Mouse (Mus musculus): ENCODE results near the gene Calb2. TPM values are rescaled to one million over a fixed set of nuclear protein-coding genes. Genes with fewer than 3 reads are reported as not detected.
A peak's percentile ranks its signal among the peaks of the same experiment; 100 is the strongest.

The Calb2 gene
- polyA plus RNA-seq, 1 experiment from 2014 or later, result 0.53 TPM

- ATAC-seq, result peak; percentile 35; the same call in 1 of the 2 replicates
Measured at GRCm38 (mm10) chr8:110196678-110197077, 28.7 kb upstream of the Calb2 start.

GRCm38 (mm10) chr8:110188961-110189750 is 21.1 kb upstream of the Calb2 start:
- no peaks in the 10 kb centered on the region for H3K27me3 ChIP-seq (replicated peaks; ENCODE audit: insufficient read depth, low read length)
- DNase-seq (ENCODE audit: low spot score) (no peak), ATAC-seq (no peak)
- TF ChIP-seq CTCF (IDR thresholded peaks at IDR 0.05) (no peak), EP300 (IDR thresholded peaks at IDR 0.05) (no peak)
- no peak overlapping the region for H3K4me3 ChIP-seq (ENCODE audit: low read depth, low read length)
- H3K4me2 ChIP-seq (replicated peaks; ENCODE audit: low read depth, low read length), result no peak overlapping the region
- H3K4me1 ChIP-seq (ENCODE audit: insufficient read depth, low read depth, low read length), result no peaks in the 10 kb centered on the region
- WGBS, result 19% methylated on average over 8 of the region's 8 CpGs
- H3K27ac ChIP-seq (ENCODE audit: low read length), result no peak overlapping the region
- no peaks in the 10 kb centered on the region for H3K36me3 ChIP-seq (ENCODE audit: insufficient read depth, low read length)
- no peak overlapping the region for H3K9ac ChIP-seq (replicated peaks; ENCODE audit: low read depth)
- H3K9me3 ChIP-seq (ENCODE audit: low read length), result no peaks in the 10 kb centered on the region

More at GRCm38 (mm10) chr8:110196678-110197077, 28.7 kb upstream of the Calb2 start:
- Histone ChIP-seq H3K36me3 (ENCODE audit: insufficient read depth, low read length) (no peaks in the 10 kb centered on the region), H3K9ac (replicated peaks; ENCODE audit: low read depth) (no peak overlapping the region), H3K4me3 (ENCODE audit: low read depth, low read length) (no peak overlapping the region), H3K27me3 (replicated peaks; ENCODE audit: insufficient read depth, low read length) (no peaks in the 10 kb centered on the region), H3K4me2 (replicated peaks; ENCODE audit: low read depth, low read length) (no peak overlapping the region), H3K27ac (ENCODE audit: low read length) (no peak overlapping the region), H3K9me3 (ENCODE audit: low read length) (no peaks in the 10 kb centered on the region), H3K4me1 (ENCODE audit: insufficient read depth, low read depth, low read length) (no peaks in the 10 kb centered on the region)
- WGBS, result 2% methylated on average over 5 of the region's 5 CpGs
- TF ChIP-seq CTCF (IDR thresholded peaks at IDR 0.05) (no peak), EP300 (IDR thresholded peaks at IDR 0.05) (no peak)
- DNase-seq (ENCODE audit: low spot score), result peak; percentile 80

- DNase-seq (ENCODE audit: low spot score) (no peak), ATAC-seq (no peak)
- WGBS, result 72% methylated on average over 4 of the region's 4 CpGs
- Histone ChIP-seq H3K4me3 (ENCODE audit: low read depth, low read length) (no peak overlapping the region), H3K27ac (ENCODE audit: low read length) (no peak overlapping the region), H3K36me3 (ENCODE audit: insufficient read depth, low read length) (no peaks in the 10 kb centered on the region), H3K9me3 (ENCODE audit: low read length) (no peaks in the 10 kb centered on the region), H3K4me2 (replicated peaks; ENCODE audit: low read depth, low read length) (no peak overlapping the region), H3K4me1 (ENCODE audit: insufficient read depth, low read depth, low read length) (no peaks in the 10 kb centered on the region), H3K27me3 (replicated peaks; ENCODE audit: insufficient read depth, low read length) (no peaks in the 10 kb centered on the region), H3K9ac (replicated peaks; ENCODE audit: low read depth) (no peak overlapping the region)
- TF ChIP-seq EP300 (IDR thresholded peaks at IDR 0.05) (no peak), CTCF (IDR thresholded peaks at IDR 0.05) (no peak)
Measured at GRCm38 (mm10) chr8:110185538-110185937, 17.5 kb upstream of the Calb2 start.

- Histone ChIP-seq H3K4me1 (ENCODE audit: insufficient read depth, low read depth, low read length) (no peaks in the 10 kb centered on the region), H3K4me3 (ENCODE audit: low read depth, low read length) (no peak overlapping the region), H3K27ac (ENCODE audit: low read length) (no peak overlapping the region), H3K9ac (replicated peaks; ENCODE audit: low read depth) (no peak overlapping the region), H3K36me3 (ENCODE audit: insufficient read depth, low read length) (no peaks in the 10 kb centered on the region), H3K4me2 (replicated peaks; ENCODE audit: low read depth, low read length) (no peak overlapping the region), H3K9me3 (ENCODE audit: low read length) (no peaks in the 10 kb centered on the region), H3K27me3 (replicated peaks; ENCODE audit: insufficient read depth, low read length) (no peaks in the 10 kb centered on the region)
- 18% methylated on average over 11 of the region's 11 CpGs for WGBS
- ATAC-seq (no peak), DNase-seq (ENCODE audit: low spot score) (no peak)
- TF ChIP-seq EP300 (IDR thresholded peaks at IDR 0.05) (no peak), CTCF (IDR thresholded peaks at IDR 0.05) (no peak)
Measured at GRCm38 (mm10) chr8:110183748-110184147, 15.7 kb upstream of the Calb2 start.

- Histone ChIP-seq H3K4me1 (ENCODE audit: insufficient read depth, low read depth, low read length) (no peaks in the 10 kb centered on the region), H3K27ac (ENCODE audit: low read length) (no peak overlapping the region)
- 71% methylated on average over 11 of the region's 11 CpGs for WGBS
Measured at GRCm38 (mm10) chr8:110182735-110183367, 14.8 kb upstream of the Calb2 start.

GRCm38 (mm10) chr8:110177359-110178155 is 9.5 kb upstream of the Calb2 start:
- Histone ChIP-seq H3K9me3 (ENCODE audit: low read length) (no peaks in the 10 kb centered on the region), H3K27ac (ENCODE audit: low read length) (no peak overlapping the region), H3K4me2 (replicated peaks; ENCODE audit: low read depth, low read length) (no peak overlapping the region), H3K4me3 (ENCODE audit: low read depth, low read length) (no peak overlapping the region), H3K4me1 (ENCODE audit: insufficient read depth, low read depth, low read length) (no peaks in the 10 kb centered on the region), H3K27me3 (replicated peaks; ENCODE audit: insufficient read depth, low read length) (no peaks in the 10 kb centered on the region), H3K9ac (replicated peaks; ENCODE audit: low read depth) (no peak overlapping the region), H3K36me3 (ENCODE audit: insufficient read depth, low read length) (no peaks in the 10 kb centered on the region)
- ATAC-seq, result peak; percentile 74
- TF ChIP-seq CTCF (IDR thresholded peaks at IDR 0.05), result no peak
- no peak for TF ChIP-seq EP300 (IDR thresholded peaks at IDR 0.05)
- 15% methylated on average over 22 of the region's 22 CpGs for WGBS
- DNase-seq (ENCODE audit: low spot score), result peak; percentile 42

More at GRCm38 (mm10) chr8:110182735-110183367, 14.8 kb upstream of the Calb2 start:
- DNase-seq (ENCODE audit: low spot score), result no peak
- Histone ChIP-seq H3K9ac (replicated peaks; ENCODE audit: low read depth) (no peak overlapping the region), H3K36me3 (ENCODE audit: insufficient read depth, low read length) (no peaks in the 10 kb centered on the region), H3K4me2 (replicated peaks; ENCODE audit: low read depth, low read length) (no peak overlapping the region), H3K9me3 (ENCODE audit: low read length) (no peaks in the 10 kb centered on the region), H3K4me3 (ENCODE audit: low read depth, low read length) (no peak overlapping the region), H3K27me3 (replicated peaks; ENCODE audit: insufficient read depth, low read length) (no peaks in the 10 kb centered on the region)
- TF ChIP-seq CTCF (IDR thresholded peaks at IDR 0.05) (no peak), EP300 (IDR thresholded peaks at IDR 0.05) (no peak)
- no peak for ATAC-seq

Data from lung, postnatal 0 days (tissue).